Mouse (Mus musculus) lung, adult 2 months (tissue): ENCODE measurements around the gene Adtrp.

Experiments
- CTCF ChIP-seq: fragments of 200-500 bp; IDR thresholded peaks from 2 replicates; pipeline ENCODE4 v1.5.1; 2011; ENCODE audit warnings: mild to moderate bottlenecking, low read length, control low read depth; ENCODE audit not compliant: insufficient read depth
- POLR2A ChIP-seq: fragments of 200-500 bp; IDR thresholded peaks from 2 replicates; pipeline ENCODE4 v1.6.1; 2011; ENCODE audit warnings: low read depth, mild to moderate bottlenecking, control low read depth, low read length, borderline replicate concordance; ENCODE audit errors: extremely low read depth

- TF ChIP-seq CTCF (no peak), POLR2A (no peak)
These were observed 88.7 kb downstream of the Adtrp start for GRCm38 (mm10) chr13:41758550-41759465.
